Mouse (Mus musculus): ENCODE measurements around the gene Gm20388. TPM values are rescaled to one million over a fixed set of nuclear protein-coding genes. Genes with fewer than 3 reads are reported as not detected.

Gm20388 gene
- polyA plus RNA-seq, 1 experiment from 2014 or later = not detected

DNA sequence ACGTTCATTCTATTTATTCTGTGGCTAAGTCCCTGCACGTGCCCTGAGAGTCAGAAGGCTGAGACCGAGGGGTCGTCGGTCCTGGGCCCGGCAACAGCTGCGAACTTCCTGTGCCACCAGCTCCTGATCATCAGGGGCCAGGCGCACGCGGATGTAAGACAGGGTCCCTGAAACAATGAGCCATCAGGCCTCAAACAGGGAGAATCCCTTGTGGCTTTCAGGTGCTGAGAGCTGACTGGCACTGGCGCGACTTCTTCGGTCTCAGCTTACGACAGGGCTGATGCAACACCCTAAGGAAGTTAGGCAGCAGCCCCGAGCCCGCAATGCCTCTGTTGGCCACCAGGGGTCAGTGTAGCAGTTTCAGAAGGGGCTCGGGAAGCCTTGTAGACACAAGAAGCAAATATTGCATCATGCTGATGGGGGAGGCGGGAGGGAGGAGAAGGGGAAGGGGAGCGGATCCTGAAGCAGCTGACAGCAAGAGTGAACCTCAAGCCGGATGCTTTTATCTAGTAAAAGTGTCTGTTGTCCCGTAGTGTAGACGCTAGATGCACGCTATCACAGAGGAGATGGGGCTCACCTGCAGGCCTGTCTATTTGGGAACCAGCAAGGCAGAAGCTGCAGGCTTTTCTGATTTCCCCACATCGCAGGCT, 1940.3 kb downstream of the Gm20388 start:
- Histone ChIP-seq H3K9ac (ENCODE audit: low read length) (peak overlapping the region; percentile 53), H3K4me2 (replicated peaks; ENCODE audit: low read depth) (peak overlapping the region; percentile 50), H3K9me3 (ENCODE audit: control insufficient read depth, low read length) (no peaks in the 10 kb centered on the region), H3K27ac (replicated peaks) (no peak overlapping the region), H3K4me1 (replicated peaks; ENCODE audit: control insufficient read depth, insufficient read depth) (no peaks in the 10 kb centered on the region), H3K4me3 (ENCODE audit: low read depth, low read length) (0 out of 2 replicates have a peak overlapping the region, but pooled peaks have one; percentile 12), H3K36me3 (ENCODE audit: control insufficient read depth, insufficient read depth, low read length) (no peaks in the 10 kb centered on the region), H3K27me3 (ENCODE audit: control insufficient read depth, insufficient read depth, low read length) (no peaks in the 10 kb centered on the region)
- peak; percentile 88 for ATAC-seq (ENCODE audit: low FRiP score, low TSS enrichment)
- peak; percentile 98 for DNase-seq (ENCODE audit: low spot score)
- no peak for TF ChIP-seq EP300 (optimal IDR thresholded peaks at IDR 0.05)
- TF ChIP-seq CTCF (IDR thresholded peaks at IDR 0.05; ENCODE audit: low read depth) = peak; percentile 100
- 5% methylated on average over 24 of the region's 24 CpGs for WGBS

DNA sequence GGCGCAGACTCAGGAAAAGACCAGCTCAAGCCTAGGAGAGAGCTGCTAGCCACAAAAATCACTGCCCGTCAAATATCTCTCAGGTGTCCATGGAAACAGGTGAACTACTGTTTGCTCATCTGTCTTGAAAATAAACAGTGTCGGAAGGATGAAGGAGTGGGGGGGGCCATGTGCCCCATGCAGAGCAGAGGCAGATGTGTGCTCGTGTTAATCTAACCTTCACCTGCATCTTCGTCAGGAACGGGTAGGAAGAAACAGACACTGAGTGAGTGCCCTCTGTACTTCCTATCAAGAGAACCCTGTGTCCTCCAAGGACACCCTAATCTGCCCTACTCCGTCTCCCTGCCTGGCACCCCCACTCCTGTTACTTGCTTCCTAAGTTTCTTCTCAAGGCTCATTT, 1941.1 kb downstream of the Gm20388 start:
- Histone ChIP-seq H3K27ac (replicated peaks) (no peak overlapping the region), H3K27me3 (ENCODE audit: control insufficient read depth, insufficient read depth, low read length) (no peaks in the 10 kb centered on the region), H3K9ac (ENCODE audit: low read length) (peak overlapping the region; percentile 2; the same call in 1 of the 2 replicates), H3K9me3 (ENCODE audit: control insufficient read depth, low read length) (no peaks in the 10 kb centered on the region), H3K4me1 (replicated peaks; ENCODE audit: control insufficient read depth, insufficient read depth) (no peaks in the 10 kb centered on the region), H3K36me3 (ENCODE audit: control insufficient read depth, insufficient read depth, low read length) (no peaks in the 10 kb centered on the region), H3K4me2 (replicated peaks; ENCODE audit: low read depth) (no peak overlapping the region), H3K4me3 (ENCODE audit: low read depth, low read length) (no peak overlapping the region)
- ATAC-seq (ENCODE audit: low FRiP score, low TSS enrichment) (peak; percentile 13; the same call in 1 of the 2 replicates), DNase-seq (ENCODE audit: low spot score) (peak; percentile 42)
- TF ChIP-seq CTCF (IDR thresholded peaks at IDR 0.05; ENCODE audit: low read depth) (no peak), EP300 (optimal IDR thresholded peaks at IDR 0.05) (no peak)
- WGBS = 53% methylated on average over 7 of the region's 7 CpGs

DNA sequence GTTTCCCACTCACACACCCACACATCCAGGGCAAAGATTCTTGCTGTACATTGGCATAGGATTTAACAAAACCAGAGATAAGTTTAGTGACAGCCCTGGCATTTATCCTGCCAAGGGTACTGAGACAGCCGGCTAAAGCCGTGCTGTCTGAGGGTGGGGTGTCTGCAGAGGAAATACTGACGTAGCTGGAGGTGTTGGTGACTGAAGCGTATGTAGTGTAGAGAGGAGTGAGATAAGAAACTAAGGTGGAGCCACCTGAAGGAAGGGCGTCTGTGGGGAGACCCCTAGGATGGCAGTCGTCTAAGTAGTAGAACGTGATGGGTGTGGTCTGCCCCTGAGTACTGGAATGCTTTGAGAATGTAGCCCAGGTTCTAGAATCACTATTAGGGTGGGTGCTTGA, 1941.8 kb downstream of the Gm20388 start:
- Histone ChIP-seq H3K4me2 (replicated peaks; ENCODE audit: low read depth) (no peak overlapping the region), H3K9ac (ENCODE audit: low read length) (no peak overlapping the region), H3K4me1 (replicated peaks; ENCODE audit: control insufficient read depth, insufficient read depth) (no peaks in the 10 kb centered on the region), H3K27ac (replicated peaks) (no peak overlapping the region), H3K9me3 (ENCODE audit: control insufficient read depth, low read length) (no peaks in the 10 kb centered on the region), H3K36me3 (ENCODE audit: control insufficient read depth, insufficient read depth, low read length) (no peaks in the 10 kb centered on the region), H3K27me3 (ENCODE audit: control insufficient read depth, insufficient read depth, low read length) (no peaks in the 10 kb centered on the region), H3K4me3 (ENCODE audit: low read depth, low read length) (no peak overlapping the region)
- DNase-seq (ENCODE audit: low spot score) (no peak), ATAC-seq (ENCODE audit: low FRiP score, low TSS enrichment) (peak; percentile 14; the same call in 1 of the 2 replicates)
- no peak for TF ChIP-seq EP300 (optimal IDR thresholded peaks at IDR 0.05)
- WGBS = 37% methylated on average over 7 of the region's 7 CpGs

GRCm38 (mm10) chr8:121853586-121853985, 1942.9 kb downstream of the Gm20388 start:
- H3K4me2 ChIP-seq (replicated peaks; ENCODE audit: low read depth) = no peak overlapping the region
- H3K36me3 ChIP-seq (ENCODE audit: control insufficient read depth, insufficient read depth, low read length) = no peaks in the 10 kb centered on the region
- H3K27ac ChIP-seq (replicated peaks) = no peak overlapping the region
- H3K27me3 ChIP-seq (ENCODE audit: control insufficient read depth, insufficient read depth, low read length) = no peaks in the 10 kb centered on the region
- no peaks in the 10 kb centered on the region for H3K9me3 ChIP-seq (ENCODE audit: control insufficient read depth, low read length)
- no peaks in the 10 kb centered on the region for H3K4me1 ChIP-seq (replicated peaks; ENCODE audit: control insufficient read depth, insufficient read depth)
- no peak overlapping the region for H3K4me3 ChIP-seq (ENCODE audit: low read depth, low read length)
- TF ChIP-seq EP300 (optimal IDR thresholded peaks at IDR 0.05) = no peak
- TF ChIP-seq CTCF (IDR thresholded peaks at IDR 0.05; ENCODE audit: low read depth) = no peak
- WGBS = 67% methylated on average over 2 of the region's 2 CpGs
- ATAC-seq (ENCODE audit: low FRiP score, low TSS enrichment) = no peak
- no peak for DNase-seq (ENCODE audit: low spot score)
- no peak overlapping the region for H3K9ac ChIP-seq (ENCODE audit: low read length)

GRCm38 (mm10) chr8:121856071-121856746, 1945.6 kb downstream of the Gm20388 start:
- 62% methylated on average over 14 of the region's 14 CpGs for WGBS
- Histone ChIP-seq H3K27ac (replicated peaks) (no peak overlapping the region; the same call in 1 of the 2 replicates), H3K27me3 (ENCODE audit: control insufficient read depth, insufficient read depth, low read length) (no peaks in the 10 kb centered on the region), H3K4me2 (replicated peaks; ENCODE audit: low read depth) (no peak overlapping the region), H3K4me1 (replicated peaks; ENCODE audit: control insufficient read depth, insufficient read depth) (no peaks in the 10 kb centered on the region), H3K9me3 (ENCODE audit: control insufficient read depth, low read length) (no peaks in the 10 kb centered on the region), H3K9ac (ENCODE audit: low read length) (no peak overlapping the region), H3K36me3 (ENCODE audit: control insufficient read depth, insufficient read depth, low read length) (no peaks in the 10 kb centered on the region), H3K4me3 (ENCODE audit: low read depth, low read length) (no peak overlapping the region)
- DNase-seq (ENCODE audit: low spot score) (no peak), ATAC-seq (ENCODE audit: low FRiP score, low TSS enrichment) (no peak)
- TF ChIP-seq EP300 (optimal IDR thresholded peaks at IDR 0.05) (no peak), CTCF (IDR thresholded peaks at IDR 0.05; ENCODE audit: low read depth) (no peak)

DNA sequence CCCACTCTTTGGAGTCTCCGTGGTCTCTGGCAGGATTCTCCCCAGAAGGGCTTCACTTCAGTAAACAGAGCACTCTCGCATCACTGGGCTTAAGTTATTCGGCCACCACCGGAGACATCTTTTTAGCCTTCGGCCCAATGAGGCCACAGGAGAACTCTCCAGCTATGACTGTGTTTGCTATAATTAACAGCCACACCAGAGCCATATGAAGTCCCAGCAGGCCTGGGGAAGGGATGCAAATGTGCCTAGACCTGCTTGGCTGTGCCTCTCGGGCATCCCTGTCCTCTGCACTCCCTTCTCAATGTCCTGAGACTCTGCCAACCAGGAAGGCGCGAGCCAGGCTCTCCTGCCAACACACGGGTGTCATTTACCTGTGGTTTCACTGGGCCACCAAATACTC, 1946.7 kb downstream of the Gm20388 start:
- Histone ChIP-seq H3K27me3 (ENCODE audit: control insufficient read depth, insufficient read depth, low read length) (no peaks in the 10 kb centered on the region), H3K9me3 (ENCODE audit: control insufficient read depth, low read length) (no peaks in the 10 kb centered on the region), H3K4me2 (replicated peaks; ENCODE audit: low read depth) (no peak overlapping the region), H3K36me3 (ENCODE audit: control insufficient read depth, insufficient read depth, low read length) (no peaks in the 10 kb centered on the region), H3K9ac (ENCODE audit: low read length) (no peak overlapping the region), H3K4me1 (replicated peaks; ENCODE audit: control insufficient read depth, insufficient read depth) (no peaks in the 10 kb centered on the region), H3K4me3 (ENCODE audit: low read depth, low read length) (no peak overlapping the region), H3K27ac (replicated peaks) (no peak overlapping the region)
- WGBS = 64% methylated on average over 9 of the region's 9 CpGs
- DNase-seq (ENCODE audit: low spot score) = no peak
- no peak for ATAC-seq (ENCODE audit: low FRiP score, low TSS enrichment)
- TF ChIP-seq EP300 (optimal IDR thresholded peaks at IDR 0.05) = no peak
- TF ChIP-seq CTCF (IDR thresholded peaks at IDR 0.05; ENCODE audit: low read depth) = no peak
